Mouse (Mus musculus) brain, embryonic 14.5 days (tissue): ENCODE results near the gene Acsbg2. TPM values are rescaled to one million over a fixed set of nuclear protein-coding genes. Genes with fewer than 3 reads are reported as not detected.

Experiments
- DNase-seq: peaks from one replicate; pipeline ENCODE4 v3.0.0-alpha.2; 2011; ENCODE audit warnings: low read depth
- CTCF ChIP-seq: fragments of 200-500 bp; IDR thresholded peaks from 2 replicates; pipeline ENCODE4 v1.5.1; 2012; ENCODE audit warnings: inconsistent platforms, mild to moderate bottlenecking, moderate library complexity, borderline replicate concordance; ENCODE audit not compliant: insufficient read depth, insufficient read length; ENCODE audit errors: extremely low read depth
- POLR2A ChIP-seq: fragments of 200-500 bp; IDR thresholded peaks from 2 replicates; pipeline ENCODE4 v1.6.1; 2012; ENCODE audit warnings: mild to moderate bottlenecking, inconsistent platforms, borderline replicate concordance; ENCODE audit not compliant: poor library complexity, insufficient read depth, insufficient read length, severe bottlenecking; ENCODE audit errors: extremely low read depth
- polyA plus RNA-seq: library from polyadenylated mRNA; depleted of rRNA; stranded (reverse); fragments of >200 nt; gene quantifications from 2 replicates; pipeline ENCODE4 v1.2.3, GENCODE M21; 2012

Acsbg2 gene
- polyA plus RNA-seq, 1 experiment = not detected

DNA sequence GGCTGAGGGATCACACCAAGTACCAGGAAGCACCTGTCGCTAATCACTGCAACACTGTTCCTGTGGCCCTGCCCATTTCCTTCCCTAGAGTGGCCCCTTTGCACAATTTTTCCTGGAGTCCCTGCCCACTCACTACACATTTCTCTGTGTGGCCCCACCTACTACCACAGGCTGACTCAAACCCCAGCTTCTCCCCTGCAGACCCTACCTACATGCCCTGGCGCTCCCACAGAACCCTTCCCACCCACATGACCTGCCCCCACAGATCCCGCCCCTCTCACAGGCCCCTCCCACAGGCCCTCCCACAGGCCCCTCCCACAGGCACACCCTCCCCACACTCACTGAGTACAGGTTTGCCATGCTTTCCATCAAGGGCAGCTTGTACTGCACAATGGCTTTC, 13.1 kb downstream of the Acsbg2 start:
- no peak for DNase-seq
- TF ChIP-seq CTCF (no peak), POLR2A (no peak)

DNA sequence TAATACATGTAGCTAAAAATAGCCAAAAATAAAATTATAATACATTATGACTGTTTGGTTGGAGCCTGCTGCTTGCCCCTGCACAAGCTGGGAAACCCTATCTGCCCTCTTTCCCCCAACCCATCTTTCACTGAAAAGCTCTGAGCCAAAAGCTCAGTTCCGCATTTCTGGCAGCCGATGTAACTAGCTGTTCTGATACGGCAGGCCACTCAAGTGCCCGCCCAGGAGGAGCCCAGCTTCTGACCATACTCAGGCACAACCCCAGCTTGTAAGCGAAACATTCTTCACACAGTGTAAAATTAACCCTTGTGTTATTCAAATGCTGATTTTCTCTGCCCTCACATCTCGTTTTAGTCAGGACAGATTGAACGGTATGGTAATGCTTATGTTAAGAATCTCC, 15.3 kb downstream of the Acsbg2 start:
- TF ChIP-seq CTCF = no peak
- TF ChIP-seq POLR2A = no peak

DNA sequence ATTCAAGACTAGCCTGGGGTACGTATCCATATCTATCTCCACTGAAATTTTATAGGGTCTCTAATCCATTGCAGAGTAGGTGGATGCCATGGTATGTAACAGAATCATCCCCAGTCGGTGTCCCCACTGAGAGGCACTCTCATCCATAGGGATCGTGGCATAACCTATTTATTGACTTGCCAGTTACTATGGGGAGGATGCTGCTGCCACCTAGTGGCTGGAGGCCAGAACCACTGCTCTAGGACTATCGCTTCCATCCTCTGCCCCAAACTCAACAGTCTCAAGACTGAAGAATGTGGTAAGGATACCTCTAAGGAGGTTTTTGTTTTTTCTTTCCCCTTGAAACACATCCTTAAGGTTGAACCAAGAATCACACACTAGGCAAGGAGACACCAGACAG, 16.0 kb downstream of the Acsbg2 start:
- TF ChIP-seq CTCF (peak; percentile 81; the same call in 1 of the 2 replicates), POLR2A (no peak)
- DNase-seq = peak; percentile 70

More for the DNA sequence above, 15.3 kb downstream of the Acsbg2 start:
- peak; percentile 29 for DNase-seq

DNA sequence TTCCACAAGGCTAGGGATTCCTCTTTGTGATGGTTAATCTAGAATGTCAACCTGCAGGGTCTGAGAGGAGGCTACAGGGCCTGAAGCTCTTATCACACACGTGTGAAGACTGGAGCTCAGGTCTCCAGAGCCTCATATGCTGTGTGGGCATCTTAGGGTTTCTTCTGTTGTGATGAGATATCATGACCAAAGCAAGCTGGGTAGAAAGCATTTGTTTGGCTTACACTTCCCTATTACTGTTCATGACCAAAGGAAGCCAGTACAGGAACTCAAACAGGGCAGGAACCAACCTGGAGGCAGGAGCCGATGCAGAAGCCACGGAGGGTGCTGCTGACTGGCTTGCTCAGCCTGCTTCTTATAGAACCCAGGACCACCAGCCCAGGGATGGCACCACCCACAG, 18.8 kb downstream of the Acsbg2 start:
- no peak for TF ChIP-seq POLR2A
- no peak for TF ChIP-seq CTCF
- DNase-seq = no peak

DNA sequence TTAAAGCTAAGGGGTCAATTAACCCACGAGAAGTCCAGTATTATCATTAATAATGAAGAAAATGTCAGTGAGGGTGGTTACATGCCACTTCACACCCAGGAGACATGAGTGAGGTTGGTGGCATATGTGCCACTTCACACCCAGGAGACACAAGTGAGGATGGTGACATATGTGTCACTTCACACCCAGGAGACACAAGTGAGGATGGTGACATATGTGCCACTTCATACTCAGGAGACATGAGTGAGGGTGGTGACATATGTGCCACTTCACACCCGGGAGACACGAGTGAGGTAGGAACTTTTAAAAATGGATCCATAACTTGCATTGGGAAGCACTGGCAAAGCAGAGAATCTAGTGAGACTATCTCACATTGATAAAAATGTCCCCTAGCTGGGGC, 23.1 kb downstream of the Acsbg2 start:
- peak; percentile 58 for DNase-seq
- no peak for TF ChIP-seq POLR2A
- TF ChIP-seq CTCF = no peak

DNA sequence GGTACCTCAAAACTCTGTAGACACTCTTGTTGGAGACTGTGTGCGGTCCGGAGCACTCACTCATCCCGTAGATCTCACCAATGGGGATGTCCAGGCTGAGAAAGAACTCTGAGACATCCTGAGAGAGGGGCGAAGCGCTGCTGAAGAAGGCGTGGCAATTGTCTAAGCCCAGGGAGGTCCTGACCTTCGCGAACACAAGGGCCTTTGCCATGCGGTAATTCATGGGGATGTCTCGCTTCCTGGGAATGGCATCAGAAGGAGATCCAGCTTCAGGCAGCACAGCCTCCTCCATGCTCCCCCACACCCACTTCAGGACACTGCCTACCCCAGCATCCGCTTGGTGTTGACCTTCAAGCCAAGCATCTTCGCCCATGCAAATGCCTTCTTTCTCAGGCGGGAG, 24.5 kb downstream of the Acsbg2 start:
- no peak for DNase-seq
- no peak for TF ChIP-seq CTCF
- no peak for TF ChIP-seq POLR2A

DNA sequence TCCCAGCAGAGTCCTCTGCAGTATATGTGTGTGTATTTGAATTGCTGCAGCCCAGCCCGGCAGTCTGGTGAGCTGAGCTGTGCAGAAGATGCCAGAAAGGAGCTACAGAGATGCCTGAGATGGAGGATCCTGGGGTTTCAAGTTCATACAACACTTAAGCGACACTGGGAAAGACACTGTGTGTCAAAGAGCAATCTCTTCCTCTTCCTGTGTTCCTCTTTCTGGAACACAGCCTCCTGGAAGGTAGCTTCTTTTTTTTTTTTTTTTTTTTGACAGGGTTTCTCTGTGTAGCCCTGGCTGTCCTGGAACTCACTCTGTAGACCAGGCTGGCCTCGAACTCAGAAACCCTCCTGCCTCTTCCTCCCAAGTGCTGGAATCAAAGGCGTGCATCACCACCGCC, 25.5 kb downstream of the Acsbg2 start:
- TF ChIP-seq POLR2A (no peak), CTCF (no peak)
- no peak for DNase-seq

DNA sequence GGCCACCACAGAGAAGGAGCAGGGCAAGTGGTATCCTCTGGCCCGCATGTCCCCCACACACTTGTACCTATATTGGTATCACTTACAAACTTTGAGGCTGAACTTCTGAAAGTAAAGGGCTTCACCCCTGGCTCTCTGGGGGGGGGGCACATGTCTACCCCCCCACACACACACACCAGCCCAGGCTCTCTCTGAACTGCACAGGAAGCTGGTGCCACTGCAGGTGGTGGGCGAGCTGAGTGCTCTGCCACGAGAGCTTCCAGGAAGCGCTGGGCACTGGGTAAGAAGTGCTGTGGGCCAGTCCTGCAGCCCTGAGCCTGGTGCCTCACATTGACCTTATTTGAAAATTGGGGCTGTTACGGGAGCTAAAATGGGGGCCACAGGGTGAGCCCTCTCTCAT, 30.6 kb downstream of the Acsbg2 start:
- no peak for TF ChIP-seq POLR2A
- TF ChIP-seq CTCF = no peak
- DNase-seq = no peak

DNA sequence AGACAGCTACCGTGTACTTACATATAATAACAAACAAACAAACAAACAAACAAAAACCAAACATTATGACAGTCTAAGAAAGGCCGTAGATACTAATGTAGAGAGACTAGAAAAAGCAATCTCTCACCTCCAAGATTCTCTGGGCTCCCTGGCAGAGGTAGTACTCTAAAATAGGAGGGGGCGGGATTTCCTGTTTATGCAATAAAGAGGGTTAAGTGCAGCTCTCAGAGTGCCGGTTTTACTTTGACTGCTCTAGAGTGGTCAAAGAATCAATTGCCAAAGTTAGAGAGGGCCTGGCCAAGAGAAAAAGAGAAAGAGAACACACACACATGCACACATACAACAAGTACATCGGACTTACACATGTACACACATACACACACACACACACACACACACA, 32.1 kb downstream of the Acsbg2 start:
- DNase-seq = no peak
- no peak for TF ChIP-seq CTCF

DNA sequence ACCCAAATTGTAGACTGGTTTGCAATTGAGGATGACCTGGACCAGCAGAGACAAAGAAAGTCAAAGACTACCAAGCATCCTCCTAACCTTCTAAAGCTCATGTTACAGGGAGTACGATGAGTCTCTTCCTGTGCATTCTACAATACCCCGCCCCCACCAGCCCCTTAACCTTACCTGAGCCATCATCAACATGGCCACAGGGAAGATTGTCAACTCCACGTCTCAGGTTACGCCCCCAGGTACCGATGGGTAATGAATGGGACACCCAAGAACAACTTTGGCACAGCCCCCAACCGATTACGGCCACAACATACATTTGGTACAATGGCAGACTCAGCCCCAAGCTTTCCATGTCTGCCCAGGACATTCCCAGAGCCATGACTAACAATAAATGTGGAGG, 33.7 kb downstream of the Acsbg2 start:
- no peak for DNase-seq
- TF ChIP-seq CTCF (no peak), POLR2A (no peak)

DNA sequence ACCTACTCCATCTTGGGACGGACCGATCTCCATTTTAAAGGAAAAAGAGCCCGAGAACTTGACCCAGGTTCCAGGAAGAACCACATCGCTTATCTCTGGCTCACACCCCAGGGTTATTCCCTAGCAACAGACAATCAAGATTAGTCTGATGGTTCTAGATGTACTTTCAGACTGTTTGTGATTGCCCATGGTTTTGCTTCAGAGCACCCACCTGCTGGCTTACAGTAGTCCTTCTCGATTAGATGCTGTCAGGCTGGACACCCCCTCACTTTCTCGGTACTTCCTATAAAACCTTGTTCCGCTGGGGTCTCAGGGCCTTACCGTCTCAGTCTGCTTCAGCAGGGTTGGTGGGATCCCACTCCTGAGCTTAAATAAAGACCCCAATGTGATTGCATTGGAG, 37.9 kb downstream of the Acsbg2 start:
- DNase-seq = no peak
- no peak for TF ChIP-seq CTCF
- TF ChIP-seq POLR2A = no peak

DNA sequence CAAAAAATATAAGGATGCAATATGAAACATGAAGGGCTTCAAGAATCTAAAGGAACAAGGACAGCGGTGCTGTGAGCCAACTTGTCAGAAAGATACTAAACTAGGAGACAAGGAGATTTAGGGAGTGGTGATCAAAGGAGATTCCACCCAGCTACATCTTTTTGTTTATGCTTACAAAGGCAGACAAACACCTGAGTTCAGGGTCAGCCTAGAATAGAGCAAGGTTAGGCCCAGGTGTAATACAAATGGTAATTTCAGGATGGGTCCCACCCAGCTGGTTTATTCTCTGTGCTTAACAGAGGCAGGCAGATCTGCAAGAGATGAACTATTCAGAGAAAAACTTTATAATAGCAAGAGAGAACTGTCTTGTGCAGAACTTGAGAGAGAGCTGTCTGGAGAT, 40.9 kb downstream of the Acsbg2 start:
- TF ChIP-seq POLR2A (no peak), CTCF (no peak)
- no peak for DNase-seq

DNA sequence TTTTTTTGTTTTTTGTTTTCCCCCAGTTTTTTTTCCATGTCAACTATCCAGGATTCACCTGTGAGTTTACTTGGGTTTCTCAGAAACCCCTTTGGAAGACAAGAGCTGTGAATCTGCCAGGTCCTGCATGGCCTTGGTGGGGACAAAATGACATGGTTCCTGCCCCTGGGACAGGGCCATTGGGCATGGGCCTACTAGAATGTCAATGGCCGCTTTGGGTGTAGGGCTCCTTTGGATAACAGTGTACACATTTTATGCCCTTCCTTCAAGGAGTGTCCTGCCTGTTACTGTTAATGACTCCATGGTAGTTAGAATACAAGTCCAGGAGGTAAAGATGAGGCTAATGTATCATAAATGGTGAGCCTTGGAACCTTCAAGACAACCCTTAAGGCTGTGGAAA, 41.3 kb downstream of the Acsbg2 start:
- no peak for DNase-seq
- no peak for TF ChIP-seq POLR2A
- TF ChIP-seq CTCF = no peak

DNA sequence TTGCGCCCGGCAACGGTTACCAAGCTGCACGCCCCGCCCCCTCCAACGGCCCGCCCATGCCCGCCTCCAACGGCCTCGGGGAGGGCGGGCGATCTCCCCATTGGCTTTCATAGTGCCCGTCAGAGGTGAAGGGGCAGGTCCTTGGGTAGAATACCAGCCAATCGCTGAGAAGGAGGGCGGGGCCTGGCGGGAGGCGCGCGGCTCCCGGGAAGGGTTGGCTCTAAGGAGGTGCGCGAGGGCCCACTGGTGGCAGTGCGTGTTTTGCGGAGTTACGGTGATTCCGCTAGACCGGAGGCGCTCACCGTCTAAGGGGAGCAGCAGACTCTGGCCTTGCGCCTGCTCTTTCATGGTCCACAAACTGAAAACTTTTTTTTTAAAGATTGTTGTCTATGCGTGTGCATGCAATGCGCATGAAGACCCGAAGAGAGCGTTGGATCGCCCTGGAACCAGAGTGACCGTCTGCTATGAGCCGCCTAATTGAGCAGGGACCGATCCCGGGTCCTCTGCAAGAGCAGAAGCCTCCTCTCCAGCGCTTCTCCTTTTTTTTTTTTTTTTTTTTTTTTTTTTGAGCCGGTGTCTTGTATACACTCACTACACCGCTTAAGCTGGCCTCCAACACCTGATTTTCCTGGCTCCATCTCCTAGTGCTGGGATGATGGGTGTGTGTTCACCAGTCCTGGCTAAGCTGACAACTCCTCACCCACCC, 43.0 kb downstream of the Acsbg2 start:
- peak; percentile 100 for DNase-seq
- no peak for TF ChIP-seq POLR2A
- peak; percentile 38; the same call in 1 of the 2 replicates for TF ChIP-seq CTCF
